Comparison of ENCODE assay signal across 8 mouse cellular contexts in the genomic region with DNA sequence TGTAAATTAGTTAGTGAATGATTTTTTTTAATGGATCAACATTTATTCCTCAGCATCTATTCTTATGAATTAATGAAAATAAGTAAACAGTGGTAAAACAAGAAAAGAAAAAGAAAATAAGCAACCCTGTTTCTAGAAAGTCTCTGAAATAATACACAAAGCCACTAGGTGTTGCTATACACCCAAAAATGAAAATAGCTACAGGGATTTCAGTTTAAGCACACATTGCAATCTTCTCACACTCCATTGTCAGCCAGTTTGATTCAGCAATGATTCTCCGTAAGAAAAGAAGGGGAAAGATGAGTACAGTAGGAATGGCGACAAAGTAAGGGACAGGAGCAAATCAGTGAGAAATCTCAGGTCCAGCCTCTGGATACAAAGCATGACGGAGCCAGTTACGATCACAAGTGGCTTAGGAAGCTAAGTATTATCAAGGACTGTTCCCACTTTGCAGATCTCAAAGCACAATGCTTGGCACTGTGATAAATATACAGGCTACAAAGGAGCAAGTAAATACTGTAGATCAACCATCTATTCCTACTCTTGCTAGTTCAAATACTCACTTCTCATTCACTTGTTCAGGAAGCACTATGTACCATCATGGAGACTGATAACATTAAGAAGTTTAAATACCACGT.
A peak's percentile ranks its signal among the peaks of the same experiment; 100 is the strongest.
DNase-seq lines count a peak whose midpoint lies in the region; ATAC-seq and TF ChIP-seq lines count a peak whose summit lies in the region.

No protein-coding gene starts in this region.

- H3K4me1 ChIP-seq in heart, adult 2 months (ENCODE audit: control insufficient read depth, insufficient read depth, low read length): peaks cover 2% of the 10 kb centered on the region
- no peaks in the 10 kb centered on the region for H3K4me1 ChIP-seq in neural tube, embryonic 12.5 days
- H3K4me1 ChIP-seq in forebrain, embryonic 15.5 days: peaks cover 4% of the 10 kb centered on the region; the same call in 1 of the 2 replicates
- H3K4me1 ChIP-seq in midbrain, postnatal 0 days (ENCODE audit: insufficient read depth, low read length): no peaks in the 10 kb centered on the region; the same call in 1 of the 2 replicates

- H3K9ac ChIP-seq in heart, adult 2 months (ENCODE audit: low read depth, low read length): no peak overlapping the region
- no peak overlapping the region for H3K9ac ChIP-seq in neural tube, embryonic 12.5 days
- H3K9ac ChIP-seq in forebrain, embryonic 15.5 days (replicated peaks): no peak overlapping the region
- no peak overlapping the region for H3K9ac ChIP-seq in midbrain, postnatal 0 days (replicated peaks; ENCODE audit: low read length, poor library complexity, severe bottlenecking)

- no peaks in the 10 kb centered on the region for H3K27me3 ChIP-seq in heart, adult 2 months (ENCODE audit: control insufficient read depth, insufficient read depth, low read length)
- H3K27me3 ChIP-seq in neural tube, embryonic 12.5 days (replicated peaks): no peaks in the 10 kb centered on the region
- H3K27me3 ChIP-seq in forebrain, embryonic 15.5 days: no peaks in the 10 kb centered on the region
- H3K27me3 ChIP-seq in midbrain, postnatal 0 days (ENCODE audit: insufficient read depth, low read length): no peaks in the 10 kb centered on the region

- intact Hi-C loops in heart, adult 2 months (cut with DNase I): loop anchor here (1.0 to 10.0 kb wide), 6 partner anchors 38 to 502 kb away; no protein-coding TSS in a partner anchor

- H3K79me2 ChIP-seq in heart, adult 2 months (replicated peaks; ENCODE audit: control insufficient read depth, insufficient read depth, low read length): no peaks in the 10 kb centered on the region

- peak; percentile 80 for TF ChIP-seq CTCF in heart, adult 2 months (IDR thresholded peaks at IDR 0.05)
- TF ChIP-seq CTCF in midbrain, postnatal 0 days (IDR thresholded peaks at IDR 0.05): peak; percentile 81

- no peak overlapping the region for H3K4me2 ChIP-seq in neural tube, embryonic 12.5 days (replicated peaks)
- H3K4me2 ChIP-seq in forebrain, embryonic 15.5 days (replicated peaks): no peak overlapping the region
- no peak overlapping the region for H3K4me2 ChIP-seq in midbrain, postnatal 0 days (ENCODE audit: low read depth, low read length, poor library complexity, severe bottlenecking)

- TF ChIP-seq EP300 in heart, adult 2 months (IDR thresholded peaks at IDR 0.05; ENCODE audit: insufficient read depth, low read depth, low read length): no peak

- WGBS in heart, adult 2 months: 59% methylated on average over 5 of the region's 5 CpGs
- 84% methylated on average over 5 of the region's 5 CpGs for WGBS in neural tube, embryonic 12.5 days
- 60% methylated on average over 5 of the region's 5 CpGs for WGBS in forebrain, embryonic 15.5 days
- WGBS in midbrain, postnatal 0 days: 58% methylated on average over 5 of the region's 5 CpGs

- TF ChIP-seq POLR2A in heart, adult 2 months (IDR thresholded peaks at IDR 0.05; ENCODE audit: insufficient read depth, low read depth, low read length): no peak

- H3K36me3 ChIP-seq in heart, adult 2 months (ENCODE audit: control insufficient read depth, insufficient read depth, low read length): no peaks in the 10 kb centered on the region
- H3K36me3 ChIP-seq in neural tube, embryonic 12.5 days: no peaks in the 10 kb centered on the region
- H3K36me3 ChIP-seq in forebrain, embryonic 15.5 days: no peaks in the 10 kb centered on the region
- no peaks in the 10 kb centered on the region for H3K36me3 ChIP-seq in midbrain, postnatal 0 days (ENCODE audit: insufficient read depth, low read length)

- no peak overlapping the region for H3K4me3 ChIP-seq in heart, adult 2 months
- H3K4me3 ChIP-seq in neural tube, embryonic 12.5 days: no peak overlapping the region
- no peak overlapping the region for H3K4me3 ChIP-seq in forebrain, embryonic 15.5 days
- H3K4me3 ChIP-seq in midbrain, postnatal 0 days (ENCODE audit: low read depth, low read length): no peak overlapping the region

- no peak for DNase-seq in heart, adult 2 months
- DNase-seq in heart, adult 11 months: no peak
- no peak for DNase-seq in neural tube, embryonic 10.5 days (ENCODE audit: extremely low spot score, low spot score)
- peak; percentile 70 for DNase-seq in midbrain, postnatal 0 days (ENCODE audit: low spot score)
- DNase-seq in adrenal gland, postnatal 25 days: no peak
- DNase-seq in urinary bladder, postnatal 36 days (ENCODE audit: low spot score in 2 of 2): no peak

- H3K9me3 ChIP-seq in neural tube, embryonic 12.5 days: no peaks in the 10 kb centered on the region
- H3K9me3 ChIP-seq in forebrain, embryonic 15.5 days: no peaks in the 10 kb centered on the region
- H3K9me3 ChIP-seq in midbrain, postnatal 0 days (ENCODE audit: low read length): no peaks in the 10 kb centered on the region

- H3K27ac ChIP-seq in heart, adult 2 months: no peak overlapping the region
- H3K27ac ChIP-seq in neural tube, embryonic 12.5 days: no peak overlapping the region
- H3K27ac ChIP-seq in forebrain, embryonic 15.5 days (replicated peaks): no peak overlapping the region
- no peak overlapping the region for H3K27ac ChIP-seq in midbrain, postnatal 0 days (ENCODE audit: low read depth, low read length)

- ATAC-seq in neural tube, embryonic 12.5 days (ENCODE audit: low FRiP score, low read depth): peak; percentile 48; the same call in 1 of the 2 replicates
- ATAC-seq in forebrain, embryonic 15.5 days (replicated peaks): peak; percentile 80
- ATAC-seq in midbrain, postnatal 0 days (ENCODE audit: low FRiP score): 0 out of 2 replicates have a peak, but pooled peaks have one; percentile 34
